Mouse (Mus musculus) B cell, adult 2 months (primary cell): ENCODE measurements around the gene Tyr.
"Not testable (repeated sequence)": the region's sequence is repeated elsewhere in the genome, so short reads cannot be mapped to it uniquely, and the experiment has no call there.

Source experiments
- DNase-seq, 2 experiments: peaks; one replicate each; pipeline ENCODE4 v3.0.0; 2022

The Tyr gene

GRCm38 (mm10) chr7:87493412-87493811 lies at the start of gene Tyr:
TSS of gene Tyr (minus strand) at chr7:87493512.
- no peak for DNase-seq

GRCm38 (mm10) chr7:87539031-87539430 lies 45.7 kb upstream of the Tyr start:
- no peak for DNase-seq

- DNase-seq: no peak
Measured at GRCm38 (mm10) chr7:87494124-87494682, 891 bp upstream of the Tyr start.

GRCm38 (mm10) chr7:87488024-87488423 lies 5.3 kb downstream of the Tyr start:
- no peak for DNase-seq

GRCm38 (mm10) chr7:87413271-87413670 lies 80.0 kb downstream of the Tyr start:
- DNase-seq: no peak

- DNase-seq: not testable (repeated sequence)
Measured at GRCm38 (mm10) chr7:87411373-87411772, 81.9 kb downstream of the Tyr start.

- no peak for DNase-seq
Measured at GRCm38 (mm10) chr7:87397023-87397422, 96.3 kb downstream of the Tyr start.

- DNase-seq: no peak
Measured at GRCm38 (mm10) chr7:87374935-87375334, 118.4 kb downstream of the Tyr start.
